Mouse (Mus musculus): Measurements from ENCODE around the gene Ppil1. TPM values are rescaled to one million over a fixed set of nuclear protein-coding genes. Genes with fewer than 3 reads are reported as not detected.

The Ppil1 gene
- polyA plus RNA-seq, 1 experiment from 2014 or later = 104 TPM

DNA sequence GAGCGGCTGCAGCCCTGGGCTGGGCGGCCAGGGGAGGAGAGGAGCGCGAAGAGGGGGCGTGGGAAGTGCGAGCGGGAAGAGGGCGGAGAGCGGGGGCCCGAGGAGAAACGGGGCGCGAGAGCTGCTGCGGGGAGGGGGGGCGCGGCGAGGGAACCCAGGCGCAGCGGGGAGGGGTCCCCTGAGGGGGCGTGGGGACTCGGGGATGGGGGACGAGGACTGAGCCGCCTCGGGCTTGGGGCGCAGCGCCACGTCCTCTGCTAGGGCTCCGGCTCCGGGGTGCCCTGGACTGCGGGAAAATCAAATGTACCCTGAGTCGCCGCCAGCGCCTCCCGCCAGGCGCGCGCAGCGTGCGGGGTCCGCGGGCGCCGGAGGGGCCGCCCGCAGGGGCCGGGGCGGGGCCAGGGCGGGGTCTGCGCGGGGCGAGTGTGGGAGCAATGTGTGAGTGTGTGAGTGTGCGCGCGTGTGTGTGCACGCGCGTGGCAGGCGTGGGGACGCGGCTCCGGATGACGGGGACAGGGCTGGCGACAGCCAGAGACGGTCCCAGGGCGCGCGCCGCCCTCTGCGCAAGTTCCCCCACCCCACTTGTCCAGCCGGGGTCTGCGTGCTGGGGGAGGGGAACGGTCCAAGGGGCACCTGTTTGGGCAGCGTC is 26.1 kb downstream of the Ppil1 start, which contains the start of gene Cpne5:
Gene Cpne5, minus strand, starts transcription at position 396 of the 649 bp plus-strand sequence.
- peak within 1 kb of the TSS; percentile 74 for H3K9ac ChIP-seq (ENCODE audit: low read length)
- WGBS = under 1% methylated on average over 68 of the region's 73 CpGs
- peak; percentile 51 for ATAC-seq (replicated peaks; ENCODE audit: extremely low read depth, insufficient read depth, low FRiP score)
- peak within 1 kb of the TSS; percentile 99 for H3K4me2 ChIP-seq (ENCODE audit: low read depth, low read length)
- H3K4me1 ChIP-seq (ENCODE audit: control insufficient read depth, insufficient read depth, low read length) = peaks cover 8% of the 10 kb centered on the region; the same call in 1 of the 2 replicates
- peak within 1 kb of the TSS; percentile 68 for H3K4me3 ChIP-seq (ENCODE audit: low read length)
- H3K27me3 ChIP-seq (ENCODE audit: control insufficient read depth, insufficient read depth, low read length) = peaks cover 36% of the 10 kb centered on the region
- H3K27ac ChIP-seq (ENCODE audit: low read length) = peak within 1 kb of the TSS; percentile 8; the same call in 1 of the 2 replicates
- H3K9me3 ChIP-seq (replicated peaks; ENCODE audit: control insufficient read depth, low read length) = no peaks in the 10 kb centered on the region
- no peaks in the 10 kb centered on the region for H3K36me3 ChIP-seq (ENCODE audit: control insufficient read depth, insufficient read depth)

DNA sequence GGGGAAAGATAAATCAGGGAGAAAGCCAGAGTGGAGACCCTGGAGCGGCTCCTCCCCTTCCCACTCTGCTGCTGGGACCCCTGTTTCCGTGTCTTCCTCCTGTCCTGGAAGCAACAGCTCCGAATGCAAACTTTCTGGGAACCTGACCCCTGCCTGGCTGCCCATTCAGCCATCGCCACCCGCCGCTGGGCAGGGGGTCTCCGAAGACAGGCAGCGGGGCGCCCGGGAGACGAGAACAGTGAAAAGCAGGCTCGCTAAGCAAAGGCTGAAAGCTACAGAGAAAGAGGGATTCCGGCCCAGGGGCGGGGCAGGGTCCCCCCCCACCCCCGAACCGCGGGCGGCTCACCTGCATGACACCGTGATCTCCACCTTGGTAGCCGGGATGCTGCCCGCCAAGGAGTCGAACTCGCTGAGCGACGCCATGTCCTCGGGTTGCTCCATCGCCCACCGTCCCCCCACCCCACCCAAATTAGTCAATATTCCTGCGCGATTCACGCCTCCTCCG is 26.7 kb downstream of the Ppil1 start:
- no peak for ATAC-seq (replicated peaks; ENCODE audit: extremely low read depth, insufficient read depth, low FRiP score)
- H3K27me3 ChIP-seq (ENCODE audit: control insufficient read depth, insufficient read depth, low read length) = peaks cover 36% of the 10 kb centered on the region
- WGBS = 3% methylated on average over 32 of the region's 32 CpGs

DNA sequence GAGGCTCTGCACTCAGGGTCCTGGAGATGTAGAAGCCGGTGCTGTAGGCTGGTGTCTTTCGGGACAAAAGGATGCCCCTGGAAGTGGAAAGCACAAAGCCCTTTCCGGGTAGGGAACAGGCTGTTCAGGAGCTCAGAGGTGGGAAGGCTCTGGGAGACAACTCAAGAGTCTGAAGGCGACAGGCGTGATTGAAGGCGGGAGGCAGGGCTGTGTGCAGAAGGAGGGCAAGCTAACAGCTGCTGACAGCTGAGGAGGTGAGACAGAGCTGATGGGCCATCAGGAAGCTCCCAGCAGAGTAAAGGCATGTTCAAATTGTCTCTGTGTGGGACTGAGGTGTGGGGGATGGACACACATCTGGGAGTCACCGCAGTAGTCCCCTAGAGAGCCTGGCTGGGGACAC is 27.9 kb downstream of the Ppil1 start:
- Histone ChIP-seq H3K36me3 (ENCODE audit: control insufficient read depth, insufficient read depth) (no peaks in the 10 kb centered on the region), H3K9me3 (replicated peaks; ENCODE audit: control insufficient read depth, low read length) (no peaks in the 10 kb centered on the region), H3K4me1 (ENCODE audit: control insufficient read depth, insufficient read depth, low read length) (peaks cover 8% of the 10 kb centered on the region; the same call in 1 of the 2 replicates), H3K4me2 (ENCODE audit: low read depth, low read length) (peak overlapping the region; percentile 2; the same call in 1 of the 2 replicates), H3K9ac (ENCODE audit: low read length) (no peak overlapping the region), H3K27me3 (ENCODE audit: control insufficient read depth, insufficient read depth, low read length) (peaks cover 36% of the 10 kb centered on the region), H3K4me3 (ENCODE audit: low read length) (no peak overlapping the region), H3K27ac (ENCODE audit: low read length) (no peak overlapping the region)
- WGBS = 47% methylated on average over 7 of the region's 7 CpGs
- ATAC-seq (replicated peaks; ENCODE audit: extremely low read depth, insufficient read depth, low FRiP score) = no peak

More for the DNA sequence above, 26.7 kb downstream of the Ppil1 start:
- Histone ChIP-seq H3K9me3 (replicated peaks; ENCODE audit: control insufficient read depth, low read length) (no peaks in the 10 kb centered on the region), H3K27ac (ENCODE audit: low read length) (no peak overlapping the region; the same call in 1 of the 2 replicates), H3K9ac (ENCODE audit: low read length) (peak overlapping the region; percentile 74), H3K4me1 (ENCODE audit: control insufficient read depth, insufficient read depth, low read length) (peaks cover 8% of the 10 kb centered on the region; the same call in 1 of the 2 replicates), H3K4me3 (ENCODE audit: low read length) (peak overlapping the region; percentile 68), H3K36me3 (ENCODE audit: control insufficient read depth, insufficient read depth) (no peaks in the 10 kb centered on the region), H3K4me2 (ENCODE audit: low read depth, low read length) (peak overlapping the region; percentile 99)

DNA sequence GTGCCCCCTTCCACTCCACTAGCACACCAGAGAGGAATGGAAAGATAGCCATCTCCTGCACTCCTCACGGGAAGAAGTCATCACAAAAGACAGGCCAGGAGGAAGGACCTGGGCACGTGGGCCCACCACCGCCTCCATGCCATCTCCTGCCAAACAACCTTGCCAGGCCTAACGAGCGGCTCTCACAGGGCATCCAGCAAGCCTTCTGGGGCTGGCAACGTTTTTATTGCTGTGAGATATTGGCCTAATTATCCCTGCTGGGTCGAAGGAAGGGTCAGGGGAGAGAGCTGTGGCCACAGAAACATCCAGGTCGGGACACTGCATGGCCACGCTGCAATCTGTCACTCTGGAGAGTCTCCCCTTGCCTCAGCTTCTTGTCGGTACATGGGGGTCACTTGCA is 32.9 kb downstream of the Ppil1 start:
- Histone ChIP-seq H3K27me3 (ENCODE audit: control insufficient read depth, insufficient read depth, low read length) (peaks cover 8% of the 10 kb centered on the region; the same call in 1 of the 2 replicates), H3K9ac (ENCODE audit: low read length) (no peak overlapping the region), H3K4me3 (ENCODE audit: low read length) (no peak overlapping the region), H3K4me1 (ENCODE audit: control insufficient read depth, insufficient read depth, low read length) (no peaks in the 10 kb centered on the region), H3K36me3 (ENCODE audit: control insufficient read depth, insufficient read depth) (no peaks in the 10 kb centered on the region), H3K27ac (ENCODE audit: low read length) (no peak overlapping the region), H3K4me2 (ENCODE audit: low read depth, low read length) (no peak overlapping the region), H3K9me3 (replicated peaks; ENCODE audit: control insufficient read depth, low read length) (no peaks in the 10 kb centered on the region)
- WGBS = 80% methylated on average over 10 of the region's 10 CpGs
- no peak for ATAC-seq (replicated peaks; ENCODE audit: extremely low read depth, insufficient read depth, low FRiP score)

DNA sequence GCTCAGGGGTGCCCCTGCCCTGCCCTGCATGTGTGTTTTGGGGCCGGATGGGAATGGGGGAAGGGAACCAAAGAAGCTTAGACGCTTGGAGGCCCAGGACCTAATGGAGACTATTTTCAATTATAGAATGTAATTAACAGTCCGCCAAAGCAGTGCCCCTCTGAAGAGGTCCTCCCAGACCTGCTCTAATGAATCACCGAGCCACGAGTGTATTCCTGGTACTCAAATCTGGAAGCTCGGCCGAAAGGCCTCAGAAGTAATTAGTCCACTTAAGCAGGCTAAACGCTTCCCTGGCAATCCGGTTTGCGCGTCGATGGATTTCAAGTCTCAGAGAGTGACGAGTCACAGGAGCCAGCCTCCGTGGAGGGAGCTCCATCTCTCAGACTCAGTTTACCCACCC is 43.4 kb downstream of the Ppil1 start:
- H3K4me3 ChIP-seq (ENCODE audit: low read length) = no peak overlapping the region
- H3K4me2 ChIP-seq (ENCODE audit: low read depth, low read length) = no peak overlapping the region
- no peak for ATAC-seq (replicated peaks; ENCODE audit: extremely low read depth, insufficient read depth, low FRiP score)
- no peak overlapping the region for H3K27ac ChIP-seq (ENCODE audit: low read length)
- H3K27me3 ChIP-seq (ENCODE audit: control insufficient read depth, insufficient read depth, low read length) = no peaks in the 10 kb centered on the region; the same call in 1 of the 2 replicates
- H3K4me1 ChIP-seq (ENCODE audit: control insufficient read depth, insufficient read depth, low read length) = no peaks in the 10 kb centered on the region
- no peak overlapping the region for H3K9ac ChIP-seq (ENCODE audit: low read length)
- no peaks in the 10 kb centered on the region for H3K36me3 ChIP-seq (ENCODE audit: control insufficient read depth, insufficient read depth)
- H3K9me3 ChIP-seq (replicated peaks; ENCODE audit: control insufficient read depth, low read length) = no peaks in the 10 kb centered on the region
- 71% methylated on average over 14 of the region's 14 CpGs for WGBS

DNA sequence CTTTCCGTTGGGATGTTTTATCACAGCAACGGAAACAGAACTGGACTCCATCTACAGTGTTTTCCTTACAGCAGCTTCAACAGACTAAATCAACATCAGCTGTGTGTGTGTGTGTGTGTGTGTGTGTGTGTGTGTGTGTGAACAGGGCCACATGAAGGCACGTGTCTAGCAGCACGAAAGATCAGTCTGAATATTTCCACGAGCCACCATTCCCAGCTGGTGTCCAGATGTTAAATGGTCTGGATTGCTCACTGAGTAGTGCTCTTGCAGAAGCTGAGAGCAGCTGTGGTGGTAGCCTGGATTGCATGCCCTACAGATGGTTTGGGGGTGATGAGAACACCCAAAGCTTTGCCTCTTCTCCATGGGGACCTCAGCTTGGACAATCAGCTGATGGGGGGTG is 46.0 kb downstream of the Ppil1 start:
- H3K4me1 ChIP-seq (ENCODE audit: control insufficient read depth, insufficient read depth, low read length) = no peaks in the 10 kb centered on the region
- 68% methylated on average over 5 of the region's 5 CpGs for WGBS
- ATAC-seq (replicated peaks; ENCODE audit: extremely low read depth, insufficient read depth, low FRiP score) = no peak

DNA sequence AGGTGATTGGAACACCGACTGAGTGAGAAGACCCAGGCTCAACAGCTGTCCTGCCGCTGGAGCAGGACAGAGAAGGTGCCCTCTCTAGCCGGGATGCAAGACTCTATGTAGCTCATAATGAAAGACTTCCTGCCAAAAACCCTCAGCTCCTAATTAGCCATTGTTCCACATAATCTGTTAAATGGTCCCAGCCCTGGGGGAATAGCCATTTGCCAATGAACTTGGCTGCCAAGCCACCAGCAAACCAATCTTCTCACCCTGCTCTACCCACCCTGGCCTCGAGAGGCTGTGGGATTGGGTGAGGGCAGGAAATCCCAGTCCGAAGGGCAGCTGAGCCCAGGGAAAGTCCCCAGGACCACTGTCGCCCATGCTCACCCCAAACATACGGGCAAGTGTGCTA is 47.9 kb downstream of the Ppil1 start:
- H3K4me2 ChIP-seq (ENCODE audit: low read depth, low read length) = no peak overlapping the region

More for the DNA sequence above, 46.0 kb downstream of the Ppil1 start:
- peaks cover 6% of the 10 kb centered on the region for H3K27me3 ChIP-seq (ENCODE audit: control insufficient read depth, insufficient read depth, low read length)
- no peak overlapping the region for H3K4me2 ChIP-seq (ENCODE audit: low read depth, low read length)
- H3K4me3 ChIP-seq (ENCODE audit: low read length) = no peak overlapping the region
- H3K9ac ChIP-seq (ENCODE audit: low read length) = no peak overlapping the region
- H3K36me3 ChIP-seq (ENCODE audit: control insufficient read depth, insufficient read depth) = no peaks in the 10 kb centered on the region
- no peaks in the 10 kb centered on the region for H3K9me3 ChIP-seq (replicated peaks; ENCODE audit: control insufficient read depth, low read length)
- no peak overlapping the region for H3K27ac ChIP-seq (ENCODE audit: low read length)

DNA sequence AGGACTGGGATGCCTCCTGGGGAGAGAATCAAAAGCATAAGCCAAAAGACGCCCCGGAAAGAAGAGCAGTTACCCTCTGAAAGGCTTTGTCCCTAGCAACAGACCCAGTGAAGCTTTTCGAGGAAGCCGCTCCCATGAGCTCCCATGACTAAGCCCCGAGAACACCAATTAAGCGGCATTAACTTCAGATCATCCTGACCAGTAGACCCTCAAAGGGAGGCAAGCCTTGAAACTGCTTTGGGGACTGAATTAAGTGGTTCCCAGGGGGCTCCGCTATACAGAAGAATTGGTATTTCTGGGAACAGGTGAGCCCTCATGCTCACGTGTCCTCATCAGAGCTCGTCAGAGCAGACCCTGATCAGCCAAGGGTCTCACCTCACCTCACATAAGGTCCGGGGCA is 49.3 kb downstream of the Ppil1 start:
- peaks cover 4% of the 10 kb centered on the region for H3K4me1 ChIP-seq (ENCODE audit: control insufficient read depth, insufficient read depth, low read length)
- no peaks in the 10 kb centered on the region for H3K36me3 ChIP-seq (ENCODE audit: control insufficient read depth, insufficient read depth)
- no peak overlapping the region for H3K27ac ChIP-seq (ENCODE audit: low read length)
- H3K4me3 ChIP-seq (ENCODE audit: low read length) = no peak overlapping the region
- H3K9me3 ChIP-seq (replicated peaks; ENCODE audit: control insufficient read depth, low read length) = peaks cover 2% of the 10 kb centered on the region; the same call in 1 of the 2 replicates
- WGBS = 68% methylated on average over 10 of the region's 10 CpGs
- H3K27me3 ChIP-seq (ENCODE audit: control insufficient read depth, insufficient read depth, low read length) = peaks cover 6% of the 10 kb centered on the region
- ATAC-seq (replicated peaks; ENCODE audit: extremely low read depth, insufficient read depth, low FRiP score) = no peak
- no peak overlapping the region for H3K9ac ChIP-seq (ENCODE audit: low read length)
- H3K4me2 ChIP-seq (ENCODE audit: low read depth, low read length) = no peak overlapping the region

More for the DNA sequence above, 47.9 kb downstream of the Ppil1 start:
- Histone ChIP-seq H3K4me1 (ENCODE audit: control insufficient read depth, insufficient read depth, low read length) (peaks cover 4% of the 10 kb centered on the region), H3K27ac (ENCODE audit: low read length) (no peak overlapping the region), H3K9me3 (replicated peaks; ENCODE audit: control insufficient read depth, low read length) (peaks cover 2% of the 10 kb centered on the region; the same call in 1 of the 2 replicates), H3K36me3 (ENCODE audit: control insufficient read depth, insufficient read depth) (no peaks in the 10 kb centered on the region), H3K4me3 (ENCODE audit: low read length) (no peak overlapping the region), H3K27me3 (ENCODE audit: control insufficient read depth, insufficient read depth, low read length) (peaks cover 6% of the 10 kb centered on the region), H3K9ac (ENCODE audit: low read length) (no peak overlapping the region)
- no peak for ATAC-seq (replicated peaks; ENCODE audit: extremely low read depth, insufficient read depth, low FRiP score)
- 69% methylated on average over 7 of the region's 7 CpGs for WGBS

DNA sequence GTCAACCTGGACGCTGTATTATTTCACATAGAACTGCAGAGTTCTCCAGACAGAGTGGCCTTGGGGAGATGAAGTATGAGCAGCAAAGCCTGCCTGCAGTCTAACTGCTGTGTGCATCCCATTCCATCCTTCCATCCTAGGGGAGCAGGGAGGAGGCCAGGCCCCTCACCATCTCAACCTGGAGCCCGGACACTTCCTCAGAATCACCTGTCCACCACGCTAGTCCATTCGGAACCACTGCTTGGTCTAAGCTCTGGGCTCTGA is 49.9 kb downstream of the Ppil1 start:
- no peak overlapping the region for H3K4me3 ChIP-seq (ENCODE audit: low read length)
- H3K36me3 ChIP-seq (ENCODE audit: control insufficient read depth, insufficient read depth) = no peaks in the 10 kb centered on the region
- 82% methylated on average over 4 of the region's 4 CpGs for WGBS
- H3K27ac ChIP-seq (ENCODE audit: low read length) = no peak overlapping the region
- peaks cover 4% of the 10 kb centered on the region for H3K4me1 ChIP-seq (ENCODE audit: control insufficient read depth, insufficient read depth, low read length)
- no peak overlapping the region for H3K4me2 ChIP-seq (ENCODE audit: low read depth, low read length)
- peaks cover 6% of the 10 kb centered on the region for H3K27me3 ChIP-seq (ENCODE audit: control insufficient read depth, insufficient read depth, low read length)
- peaks cover 2% of the 10 kb centered on the region; the same call in 1 of the 2 replicates for H3K9me3 ChIP-seq (replicated peaks; ENCODE audit: control insufficient read depth, low read length)
- H3K9ac ChIP-seq (ENCODE audit: low read length) = no peak overlapping the region
- no peak for ATAC-seq (replicated peaks; ENCODE audit: extremely low read depth, insufficient read depth, low FRiP score)
